Mouse (Mus musculus): ENCODE results near the gene Klk1b24. TPM values are rescaled to one million over a fixed set of nuclear protein-coding genes. Genes with fewer than 3 reads are reported as not detected.
"Not testable (repeated sequence)": the region's sequence is repeated elsewhere in the genome, so short reads cannot be mapped to it uniquely, and the experiment has no call there.

Gene Klk1b24
- polyA plus RNA-seq, 1 experiment from 2014 or later: not detected

- H3K36me3 ChIP-seq (ENCODE audit: control insufficient read depth, insufficient read depth, low read length); H3K4me3 ChIP-seq (ENCODE audit: low read depth, low read length); H3K27me3 ChIP-seq (replicated peaks; ENCODE audit: control insufficient read depth, insufficient read depth, low read length); H3K4me2 ChIP-seq (ENCODE audit: low read length); H3K9me3 ChIP-seq (replicated peaks; ENCODE audit: control insufficient read depth, low read length); H3K9ac ChIP-seq (ENCODE audit: low read length); ATAC-seq; H3K4me1 ChIP-seq (ENCODE audit: control insufficient read depth, insufficient read depth, low read length); H3K27ac ChIP-seq (ENCODE audit: low read depth, low read length); DNase-seq (ENCODE audit: low spot score): not testable (repeated sequence)
- 86% methylated on average over 6 of the region's 6 CpGs for WGBS
These were observed 34.3 kb downstream of the Klk1b24 start for GRCm38 (mm10) chr7:44222335-44222734.

GRCm38 (mm10) chr7:44225076-44225475 lies 37.0 kb downstream of the Klk1b24 start, which contains the start of gene Klk1:
TSS of gene Klk1 (plus strand) at chr7:44225360.
- H3K4me2 ChIP-seq (ENCODE audit: low read length): no peak within 1 kb of the TSS
- ATAC-seq: no peak
- WGBS: 23% methylated on average over 1 of the region's 1 CpGs
- H3K4me1 ChIP-seq (ENCODE audit: control insufficient read depth, insufficient read depth, low read length): no peaks in the 10 kb centered on the region
- H3K27me3 ChIP-seq (replicated peaks; ENCODE audit: control insufficient read depth, insufficient read depth, low read length): no peaks in the 10 kb centered on the region
- no peaks in the 10 kb centered on the region for H3K9me3 ChIP-seq (replicated peaks; ENCODE audit: control insufficient read depth, low read length)
- H3K9ac ChIP-seq (ENCODE audit: low read length): no peak within 1 kb of the TSS
- H3K36me3 ChIP-seq (ENCODE audit: control insufficient read depth, insufficient read depth, low read length): no peaks in the 10 kb centered on the region
- H3K4me3 ChIP-seq (ENCODE audit: low read depth, low read length): no peak within 1 kb of the TSS
- no peak for DNase-seq (ENCODE audit: low spot score)
- no peak within 1 kb of the TSS for H3K27ac ChIP-seq (ENCODE audit: low read depth, low read length)

- Histone ChIP-seq H3K4me1 (ENCODE audit: control insufficient read depth, insufficient read depth, low read length) (no peaks in the 10 kb centered on the region), H3K27ac (ENCODE audit: low read depth, low read length) (no peak within 1 kb of the TSS), H3K4me2 (ENCODE audit: low read length) (no peak within 1 kb of the TSS), H3K4me3 (ENCODE audit: low read depth, low read length) (no peak within 1 kb of the TSS), H3K9me3 (replicated peaks; ENCODE audit: control insufficient read depth, low read length) (no peaks in the 10 kb centered on the region), H3K36me3 (ENCODE audit: control insufficient read depth, insufficient read depth, low read length) (no peaks in the 10 kb centered on the region), H3K27me3 (replicated peaks; ENCODE audit: control insufficient read depth, insufficient read depth, low read length) (no peaks in the 10 kb centered on the region), H3K9ac (ENCODE audit: low read length) (no peak within 1 kb of the TSS)
- ATAC-seq (no peak), DNase-seq (ENCODE audit: low spot score) (no peak)
- 77% methylated on average over 3 of the region's 3 CpGs for WGBS
These were observed 47.9 kb downstream of the Klk1b24 start, which contains the start of gene Gm36864 for GRCm38 (mm10) chr7:44235909-44236308. TSS of gene Gm36864 (plus strand) at chr7:44236177.

- H3K4me2 ChIP-seq (ENCODE audit: low read length): no peak overlapping the region
- H3K27ac ChIP-seq (ENCODE audit: low read depth, low read length): no peak overlapping the region
- H3K4me3 ChIP-seq (ENCODE audit: low read depth, low read length): no peak overlapping the region
- ATAC-seq (no peak), DNase-seq (ENCODE audit: low spot score) (no peak)
- no peaks in the 10 kb centered on the region for H3K27me3 ChIP-seq (replicated peaks; ENCODE audit: control insufficient read depth, insufficient read depth, low read length)
- no peaks in the 10 kb centered on the region for H3K9me3 ChIP-seq (replicated peaks; ENCODE audit: control insufficient read depth, low read length)
- H3K36me3 ChIP-seq (ENCODE audit: control insufficient read depth, insufficient read depth, low read length): no peaks in the 10 kb centered on the region
- no peak overlapping the region for H3K9ac ChIP-seq (ENCODE audit: low read length)
- H3K4me1 ChIP-seq (ENCODE audit: control insufficient read depth, insufficient read depth, low read length): no peaks in the 10 kb centered on the region
- 51% methylated on average over 2 of the region's 2 CpGs for WGBS
These were observed 51.9 kb downstream of the Klk1b24 start for GRCm38 (mm10) chr7:44239913-44240312.

GRCm38 (mm10) chr7:44240712-44241111 lies 52.7 kb downstream of the Klk1b24 start:
- Histone ChIP-seq H3K36me3 (ENCODE audit: control insufficient read depth, insufficient read depth, low read length) (no peaks in the 10 kb centered on the region), H3K9me3 (replicated peaks; ENCODE audit: control insufficient read depth, low read length) (no peaks in the 10 kb centered on the region), H3K9ac (ENCODE audit: low read length) (no peak overlapping the region), H3K4me3 (ENCODE audit: low read depth, low read length) (no peak overlapping the region), H3K27me3 (replicated peaks; ENCODE audit: control insufficient read depth, insufficient read depth, low read length) (no peaks in the 10 kb centered on the region), H3K27ac (ENCODE audit: low read depth, low read length) (no peak overlapping the region), H3K4me2 (ENCODE audit: low read length) (no peak overlapping the region), H3K4me1 (ENCODE audit: control insufficient read depth, insufficient read depth, low read length) (peaks cover 4% of the 10 kb centered on the region)
- ATAC-seq (no peak), DNase-seq (ENCODE audit: low spot score) (no peak)
- WGBS: 58% methylated on average over 1 of the region's 1 CpGs

GRCm38 (mm10) chr7:44241163-44241562 lies 53.1 kb downstream of the Klk1b24 start:
- Histone ChIP-seq H3K36me3 (ENCODE audit: control insufficient read depth, insufficient read depth, low read length) (no peaks in the 10 kb centered on the region), H3K4me3 (ENCODE audit: low read depth, low read length) (no peak overlapping the region), H3K9me3 (replicated peaks; ENCODE audit: control insufficient read depth, low read length) (no peaks in the 10 kb centered on the region), H3K27ac (ENCODE audit: low read depth, low read length) (no peak overlapping the region), H3K27me3 (replicated peaks; ENCODE audit: control insufficient read depth, insufficient read depth, low read length) (no peaks in the 10 kb centered on the region), H3K4me2 (ENCODE audit: low read length) (no peak overlapping the region), H3K4me1 (ENCODE audit: control insufficient read depth, insufficient read depth, low read length) (peaks cover 4% of the 10 kb centered on the region), H3K9ac (ENCODE audit: low read length) (no peak overlapping the region)
- WGBS: 69% methylated on average over 2 of the region's 2 CpGs
- no peak for DNase-seq (ENCODE audit: low spot score)
- ATAC-seq: no peak

Other genes with a start within 250 kb of the Klk1b24 start
- not detected in 2 replicates for gene Klk1b8, start 237.6 kb upstream of the Klk1b24 start, polyA plus RNA-seq (2014; fragmentation: Nextera tagmentation; extraction: Ambion mirVana)
- gene Klk1b1, start 221.5 kb upstream of the Klk1b24 start, polyA plus RNA-seq (2014; fragmentation: Nextera tagmentation; extraction: Ambion mirVana): not detected in 2 replicates
- gene Klk1b9, start 212.2 kb upstream of the Klk1b24 start, polyA plus RNA-seq (2014; fragmentation: Nextera tagmentation; extraction: Ambion mirVana): not detected in 2 replicates
- not detected in 2 replicates for gene Klk1b11, start 192.4 kb upstream of the Klk1b24 start, polyA plus RNA-seq (2014; fragmentation: Nextera tagmentation; extraction: Ambion mirVana)
- not detected in 2 replicates for gene Klk1b26, start 176.1 kb upstream of the Klk1b24 start, polyA plus RNA-seq (2014; fragmentation: Nextera tagmentation; extraction: Ambion mirVana)
- not detected in 2 replicates for gene Klk1b27, start 135.9 kb upstream of the Klk1b24 start, polyA plus RNA-seq (2014; fragmentation: Nextera tagmentation; extraction: Ambion mirVana)
- not detected in 2 replicates for gene Klk1b21, start 85.9 kb upstream of the Klk1b24 start, polyA plus RNA-seq (2014; fragmentation: Nextera tagmentation; extraction: Ambion mirVana)
- not detected in 2 replicates for gene Klk1b22, start 75.6 kb upstream of the Klk1b24 start, polyA plus RNA-seq (2014; fragmentation: Nextera tagmentation; extraction: Ambion mirVana)
- gene Klk1b16, start 51.5 kb upstream of the Klk1b24 start, polyA plus RNA-seq (2014; fragmentation: Nextera tagmentation; extraction: Ambion mirVana): not detected in 2 replicates
- gene Klk1b3, start 10.0 kb downstream of the Klk1b24 start, polyA plus RNA-seq (2014; fragmentation: Nextera tagmentation; extraction: Ambion mirVana): not detected in 2 replicates
- not detected in 2 replicates for gene Klk1b4, start 19.2 kb downstream of the Klk1b24 start, polyA plus RNA-seq (2014; fragmentation: Nextera tagmentation; extraction: Ambion mirVana)
- not detected in 2 replicates for gene Klk1b5, start 27.7 kb downstream of the Klk1b24 start, polyA plus RNA-seq (2014; fragmentation: Nextera tagmentation; extraction: Ambion mirVana)
- not detected in 2 replicates for gene Klk1, start 37.1 kb downstream of the Klk1b24 start, polyA plus RNA-seq (2014; fragmentation: Nextera tagmentation; extraction: Ambion mirVana)
- gene Gm36864, start 47.9 kb downstream of the Klk1b24 start, polyA plus RNA-seq (2014; fragmentation: Nextera tagmentation; extraction: Ambion mirVana): not detected in 2 replicates
- 1.9 and 2.4 TPM in 2 replicates for gene 1700028J19Rik, start 58.5 kb downstream of the Klk1b24 start, polyA plus RNA-seq (2014; fragmentation: Nextera tagmentation; extraction: Ambion mirVana)
- gene 2410002F23Rik, start 58.5 kb downstream of the Klk1b24 start, polyA plus RNA-seq (2014; fragmentation: Nextera tagmentation; extraction: Ambion mirVana): 162 and 186 TPM in 2 replicates
- not detected in 2 replicates for gene Acp4, start 69.1 kb downstream of the Klk1b24 start, polyA plus RNA-seq (2014; fragmentation: Nextera tagmentation; extraction: Ambion mirVana)
- not detected in 2 replicates for gene Gm15517, start 73.2 kb downstream of the Klk1b24 start, polyA plus RNA-seq (2014; fragmentation: Nextera tagmentation; extraction: Ambion mirVana)
- 3.7 and 4.5 TPM in 2 replicates for gene Clec11a, start 118.7 kb downstream of the Klk1b24 start, polyA plus RNA-seq (2014; fragmentation: Nextera tagmentation; extraction: Ambion mirVana)
- 9.5 and 15.1 TPM in 2 replicates for gene Shank1, start 122.0 kb downstream of the Klk1b24 start, polyA plus RNA-seq (2014; fragmentation: Nextera tagmentation; extraction: Ambion mirVana)
- gene Syt3, start 195.9 kb downstream of the Klk1b24 start, polyA plus RNA-seq (2014; fragmentation: Nextera tagmentation; extraction: Ambion mirVana): 19.0 and 25.3 TPM in 2 replicates
- 0.63 and 0.86 TPM in 2 replicates for gene 1700008O03Rik, start 197.6 kb downstream of the Klk1b24 start, polyA plus RNA-seq (2014; fragmentation: Nextera tagmentation; extraction: Ambion mirVana)
- 20.8 and 22.1 TPM in 2 replicates for gene Lrrc4b, start 240.8 kb downstream of the Klk1b24 start, polyA plus RNA-seq (2014; fragmentation: Nextera tagmentation; extraction: Ambion mirVana)